Mouse (Mus musculus) midbrain, embryonic 16.5 days (tissue): Measurements from ENCODE around the gene Rnh1. TPM values are rescaled to one million over a fixed set of nuclear protein-coding genes. Genes with fewer than 3 reads are reported as not detected.

Experiments used
- ATAC-seq: fragments of 200-750 bp; cut with Nextera tagmentation; 2 replicates; pipeline ENCODE4 v1.8.0; 2017; ENCODE audit warnings: moderate TSS enrichment
- H3K27ac ChIP-seq: fragments of 300-500 bp; sonication (generic); 2 replicates; pipeline ENCODE4 v1.5.1; 2014; ENCODE audit warnings: mild to moderate bottlenecking, low read length, mixed read lengths
- H3K27me3 ChIP-seq: fragments of 300-500 bp; sonication (generic); 2 replicates; pipeline ENCODE4 v1.6.1; 2014; ENCODE audit warnings: low read depth, low read length, mixed read lengths; ENCODE audit not compliant: control insufficient read depth, insufficient read depth
- H3K36me3 ChIP-seq: fragments of 300-500 bp; sonication (generic); 2 replicates; pipeline ENCODE4 v1.6.1; 2014; ENCODE audit warnings: mild to moderate bottlenecking, low read length, moderate library complexity, mixed read lengths; ENCODE audit not compliant: control insufficient read depth, insufficient read depth
- H3K4me1 ChIP-seq: fragments of 300-500 bp; sonication (generic); 2 replicates; pipeline ENCODE4 v1.6.1; 2014; ENCODE audit warnings: mild to moderate bottlenecking, low read length, mixed read lengths; ENCODE audit not compliant: control insufficient read depth, insufficient read depth
- H3K4me2 ChIP-seq: fragments of 300-500 bp; sonication (generic); 2 replicates; pipeline ENCODE4 v1.6.1; 2014; ENCODE audit warnings: mild to moderate bottlenecking, low read length, mixed read lengths
- H3K4me3 ChIP-seq: fragments of 300-500 bp; sonication (generic); 2 replicates; pipeline ENCODE4 v1.5.1; 2014; ENCODE audit warnings: low read depth, mild to moderate bottlenecking, low read length, moderate library complexity, mixed read lengths
- H3K9ac ChIP-seq: fragments of 300-500 bp; sonication (generic); 2 replicates; pipeline ENCODE4 v1.6.1; 2014; ENCODE audit warnings: low read depth, low read length, mixed read lengths
- H3K9me3 ChIP-seq: fragments of 300-500 bp; sonication (generic); replicated peaks from 2 replicates; pipeline ENCODE4 v1.6.1; 2014; ENCODE audit warnings: mild to moderate bottlenecking, low read length, mixed read lengths; ENCODE audit not compliant: control insufficient read depth, poor library complexity, severe bottlenecking
- WGBS: fragments of 180-500 bp; shearing (Covaris S2); extraction: QIAGEN DNeasy Blood & Tissue Kit; methylation state at CpG from one replicate; pipeline ENCODE4 v1.1.7; 2014; 5-methylcytosine and 5-hydroxymethylcytosine counted together
- microRNA counts: library from miRNA; unstranded; fragments of <30 nt; microRNA quantifications from one replicate; lab custom pipeline; 2016
- microRNA-seq: library from miRNA; unstranded; fragments of <30 nt; microRNA quantifications from one replicate; pipeline ENCODE4, GENCODE M21; 2017
- polyA plus RNA-seq: library from polyadenylated mRNA; unstranded; fragments of >200 nt; fragmentation: Nextera tagmentation; extraction: Ambion mirVana; gene quantifications from 2 replicates; pipeline ENCODE4 v1.2.1, GENCODE M21; 2015

Gene Rnh1
- polyA plus RNA-seq, 1 experiment from 2014 or later, result 37.8 TPM

GRCm38 (mm10) chr7:141117636-141118035, 55.0 kb downstream of the Rnh1 start, which contains the start of gene Ano9:
Gene Ano9 (minus strand): TSS chr7:141117806.
- H3K4me3 ChIP-seq, result no peak within 1 kb of the TSS
- no peak within 1 kb of the TSS for H3K9ac ChIP-seq
- ATAC-seq, result no peak
- H3K4me1 ChIP-seq, result no peaks in the 10 kb centered on the region
- WGBS, result 18% methylated on average over 9 of the region's 9 CpGs
- no peak within 1 kb of the TSS for H3K27ac ChIP-seq
- no peaks in the 10 kb centered on the region for H3K36me3 ChIP-seq
- no peak within 1 kb of the TSS for H3K4me2 ChIP-seq
- H3K9me3 ChIP-seq, result no peaks in the 10 kb centered on the region
- no peaks in the 10 kb centered on the region for H3K27me3 ChIP-seq

GRCm38 (mm10) chr7:141115874-141116273, 56.8 kb downstream of the Rnh1 start:
- Histone ChIP-seq H3K4me1 (no peaks in the 10 kb centered on the region), H3K36me3 (no peaks in the 10 kb centered on the region), H3K4me2 (no peak overlapping the region), H3K9ac (no peak overlapping the region), H3K27me3 (no peaks in the 10 kb centered on the region), H3K27ac (no peak overlapping the region), H3K9me3 (no peaks in the 10 kb centered on the region), H3K4me3 (no peak overlapping the region)
- 85% methylated on average over 9 of the region's 9 CpGs for WGBS
- no peak for ATAC-seq

MicroRNAs within 50 kb of the gene (microRNA counts, 519-probe panel; counts per million panel counts)
- 2,419 counts per million, percentile 72 among the panel's probes with 10 or more counts for microRNA mmu-miR-210 (lab: Ali Mortazavi, UCI)

Small RNA genes lying within 50 kb of the gene (microRNA-seq; reads per million reads assigned to microRNA genes)
- 400 reads per million, percentile 69 among the genes with 10 or more reads in this experiment for gene Mir210

Other genes with a start within 250 kb of the Rnh1 start
- 5.4 and 6.3 TPM in 2 replicates for gene Pgghg, start 231.5 kb downstream of the Rnh1 start, polyA plus RNA-seq
- gene Ifitm5, start 222.6 kb downstream of the Rnh1 start, polyA plus RNA-seq, result 0.29 and 1.3 TPM in 2 replicates
- gene Gm45717, start 216.9 kb downstream of the Rnh1 start, polyA plus RNA-seq, result not detected in 2 replicates
- gene Ifitm2, start 216.9 kb downstream of the Rnh1 start, polyA plus RNA-seq, result 118 and 129 TPM in 2 replicates
- gene Ifitm1, start 205.6 kb downstream of the Rnh1 start, polyA plus RNA-seq, result 9.0 and 11.1 TPM in 2 replicates
- 28.2 and 37.3 TPM in 2 replicates for gene Ifitm3, start 162.1 kb downstream of the Rnh1 start, polyA plus RNA-seq
- 0.69 and 0.91 TPM in 2 replicates for gene Ifitm6, start 154.9 kb downstream of the Rnh1 start, polyA plus RNA-seq
- not detected in 2 replicates for gene Gm17387, start 143.7 kb downstream of the Rnh1 start, polyA plus RNA-seq
- 59.5 and 65.7 TPM in 2 replicates for gene B4galnt4, start 111.8 kb downstream of the Rnh1 start, polyA plus RNA-seq
- 0.06 TPM in 1 of 2 replicates, not detected in the other for gene Pkp3, start 94.6 kb downstream of the Rnh1 start, polyA plus RNA-seq
- gene Sigirr, start 72.3 kb downstream of the Rnh1 start, polyA plus RNA-seq, result 1.7 and 2.0 TPM in 2 replicates
- gene Ano9, start 55.1 kb downstream of the Rnh1 start, polyA plus RNA-seq, result 0.28 and 0.42 TPM in 2 replicates
- gene Ptdss2, start 50.5 kb downstream of the Rnh1 start, polyA plus RNA-seq, result 81.6 and 82.6 TPM in 2 replicates
- gene Hras, start 21.1 kb upstream of the Rnh1 start, polyA plus RNA-seq, result 139 and 144 TPM in 2 replicates
- 11.5 and 12.7 TPM in 2 replicates for gene Lrrc56, start 21.3 kb upstream of the Rnh1 start, polyA plus RNA-seq
- gene Lmntd2, start 41.2 kb upstream of the Rnh1 start, polyA plus RNA-seq, result 0.23 and 0.81 TPM in 2 replicates
- 19.8 and 21.2 TPM in 2 replicates for gene Rassf7, start 43.0 kb upstream of the Rnh1 start, polyA plus RNA-seq
- 68.0 and 72.3 TPM in 2 replicates for gene Phrf1, start 55.9 kb upstream of the Rnh1 start, polyA plus RNA-seq
- 1.4 and 1.5 TPM in 2 replicates for gene Irf7, start 93.6 kb upstream of the Rnh1 start, polyA plus RNA-seq
- not detected in 2 replicates for gene Cdhr5, start 103.9 kb upstream of the Rnh1 start, polyA plus RNA-seq
- 2.4 and 2.8 TPM in 2 replicates for gene Sct, start 106.3 kb upstream of the Rnh1 start, polyA plus RNA-seq
- 0.58 and 1.2 TPM in 2 replicates for gene Drd4, start 119.1 kb upstream of the Rnh1 start, polyA plus RNA-seq
- gene Deaf1, start 154.8 kb upstream of the Rnh1 start, polyA plus RNA-seq, result 211 and 237 TPM in 2 replicates
- gene Tmem80, start 154.9 kb upstream of the Rnh1 start, polyA plus RNA-seq, result 53.1 and 54.7 TPM in 2 replicates
- 0.61 and 1.0 TPM in 2 replicates for gene Eps8l2, start 166.0 kb upstream of the Rnh1 start, polyA plus RNA-seq
- 291 and 309 TPM in 2 replicates for gene Taldo1, start 219.3 kb upstream of the Rnh1 start, polyA plus RNA-seq
- 48.5 and 54.9 TPM in 2 replicates for gene Gatd1, start 241.3 kb upstream of the Rnh1 start, polyA plus RNA-seq